ENCODE assay signal across 8 mouse cellular contexts in the genomic region with DNA sequence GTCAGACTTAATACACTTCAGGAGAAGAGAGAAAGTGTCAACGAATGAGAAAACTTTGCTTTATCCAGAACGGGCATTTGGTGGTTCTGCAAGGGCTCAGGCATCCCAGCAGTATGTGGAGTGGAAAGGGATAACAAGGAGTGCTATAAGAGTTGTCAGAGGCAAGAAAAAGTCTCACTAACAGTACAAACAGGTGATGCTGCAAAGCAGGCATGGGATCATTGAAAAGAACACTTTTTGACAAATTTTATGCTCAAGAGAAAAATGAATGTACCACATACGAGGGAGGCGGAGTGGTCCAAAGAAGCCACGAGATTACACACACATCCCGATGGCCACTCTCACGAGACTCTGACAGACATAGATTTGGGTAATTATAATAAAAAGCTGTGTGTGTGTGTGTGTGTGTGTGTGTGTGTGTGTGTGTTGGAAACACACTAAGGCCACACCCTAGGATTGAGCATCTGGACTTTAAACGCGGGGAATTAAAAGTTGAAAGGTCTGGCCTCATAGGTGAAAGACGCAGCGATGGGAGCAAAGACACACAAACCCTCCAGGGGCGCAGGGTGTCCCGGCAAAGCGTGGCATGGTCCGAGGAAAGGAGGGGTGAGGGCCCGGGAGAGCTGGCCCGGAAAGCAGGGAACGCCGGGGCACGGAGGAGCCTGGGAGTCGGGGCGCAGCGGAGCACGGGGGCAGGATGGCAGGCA.
DNase-seq lines count a peak whose midpoint lies in the region; ATAC-seq and TF ChIP-seq lines count a peak whose summit lies in the region.

No protein-coding gene starts in this region.

- no peaks in the 10 kb centered on the region for H3K79me2 ChIP-seq in heart, adult 2 months (replicated peaks; ENCODE audit: control insufficient read depth, insufficient read depth, low read length)
- peaks cover 93% of the 10 kb centered on the region for H3K79me2 ChIP-seq in macrophage (ENCODE audit: inconsistent target)

- no peak for TF ChIP-seq POLR2A in heart, adult 2 months (IDR thresholded peaks at IDR 0.05; ENCODE audit: insufficient read depth, low read depth, low read length)

- WGBS in heart, adult 2 months, result 3% methylated on average over 24 of the region's 24 CpGs
- WGBS in embryonic facial prominence, embryonic 10.5 days, result 2% methylated on average over 24 of the region's 24 CpGs
- WGBS in hindbrain, embryonic 16.5 days, result under 1% methylated on average over 24 of the region's 24 CpGs
- 2% methylated on average over 24 of the region's 24 CpGs for WGBS in macrophage (ENCODE audit: missing documents)

- ATAC-seq in hindbrain, embryonic 16.5 days, result 0 out of 2 replicates have a peak, but pooled peaks have one; percentile 0

- H3K4me1 ChIP-seq in heart, adult 2 months (ENCODE audit: control insufficient read depth, insufficient read depth, low read length), result peaks cover 4% of the 10 kb centered on the region
- peaks cover 0 to 5% of the 10 kb centered on the region in 2 experiments; a peak in 3 of 4 replicates for H3K4me1 ChIP-seq in ES-E14 (ENCODE audit: control insufficient read depth in 2 of 2, insufficient read depth in 2 of 2, low read length in 2 of 2, poor library complexity in 1 of 2)
- peaks cover 42% of the 10 kb centered on the region for H3K4me1 ChIP-seq in embryonic facial prominence, embryonic 10.5 days
- H3K4me1 ChIP-seq in hindbrain, embryonic 16.5 days (ENCODE audit: control insufficient read depth, insufficient read depth, low read depth, low read length), result peaks cover 12% of the 10 kb centered on the region

- H3K36me3 ChIP-seq in heart, adult 2 months (ENCODE audit: control insufficient read depth, insufficient read depth, low read length), result peaks cover 4% of the 10 kb centered on the region
- H3K36me3 ChIP-seq in ES-E14 (ENCODE audit: control insufficient read depth, insufficient read depth, low read length, poor library complexity, severe bottlenecking) (no peaks in the 10 kb centered on the region), macrophage (ENCODE audit: inconsistent target) (no peaks in the 10 kb centered on the region)
- no peaks in the 10 kb centered on the region for H3K36me3 ChIP-seq in embryonic facial prominence, embryonic 10.5 days (replicated peaks)
- H3K36me3 ChIP-seq in hindbrain, embryonic 16.5 days (ENCODE audit: control insufficient read depth, insufficient read depth, low read length), result no peaks in the 10 kb centered on the region

- peak overlapping the region; percentile 85 for H3K4me2 ChIP-seq in hindbrain, embryonic 16.5 days (ENCODE audit: low read length)

- H3K4me3 ChIP-seq in heart, adult 2 months, result peak overlapping the region; percentile 80
- peak overlapping the region; percentile 70 to 84 for H3K4me3 ChIP-seq in ES-E14 (ENCODE audit: insufficient read depth in 1 of 2, low read depth in 1 of 2, low read length in 2 of 2, poor library complexity in 1 of 2, severe bottlenecking in 1 of 2)
- peak overlapping the region; percentile 88 for H3K4me3 ChIP-seq in embryonic facial prominence, embryonic 10.5 days
- H3K4me3 ChIP-seq in hindbrain, embryonic 16.5 days (ENCODE audit: low read length), result peak overlapping the region; percentile 81
- H3K4me3 ChIP-seq in macrophage (ENCODE audit: inconsistent target), result peak overlapping the region; percentile 60

- in situ Hi-C loops in ES-E14 (cut with MboI; ENCODE audit: low sequenced_read_pairs in 2 of 2, unreplicated experiment in 2 of 2), result no loop called here

- DNase-seq in heart, adult 2 months, result no peak
- DNase-seq in heart, postnatal 25 days (ENCODE audit: low spot score), result no peak
- peak; percentile 29 for DNase-seq in ES-E14 (ENCODE audit: low read depth, low spot score)
- no peak for DNase-seq in embryonic facial prominence, embryonic 10.5 days (ENCODE audit: low spot score)
- DNase-seq in testis, postnatal 14 days (ENCODE audit: low spot score), result peak; percentile 68
- no peak for DNase-seq in left cerebral cortex, postnatal 36 days (ENCODE audit: low spot score in 2 of 2)

- H3K27ac ChIP-seq in heart, adult 2 months, result peak overlapping the region; percentile 84
- H3K27ac ChIP-seq in ES-E14 (ENCODE audit: insufficient read depth, low read depth, low read length, poor library complexity, severe bottlenecking), result peak overlapping the region; percentile 79
- H3K27ac ChIP-seq in embryonic facial prominence, embryonic 10.5 days (replicated peaks), result peak overlapping the region; percentile 96
- peak overlapping the region; percentile 96 for H3K27ac ChIP-seq in hindbrain, embryonic 16.5 days (ENCODE audit: low read depth, low read length)
- peak overlapping the region; percentile 31 for H3K27ac ChIP-seq in macrophage

- intact Hi-C loops in heart, adult 2 months (cut with DNase I), result loop anchor here (5.0 kb wide), 1 partner anchor 60 kb away; no protein-coding TSS in a partner anchor
- intact Hi-C loops in heart, postnatal 25 days (cut with DNase I), result loop anchor here (10.0 kb wide), 1 partner anchor 308 kb away; no protein-coding TSS in a partner anchor
- intact Hi-C loops in left cerebral cortex, postnatal 36 days (cut with DNase I), result no loop called here

- H3K9me3 ChIP-seq in ES-E14 (ENCODE audit: control insufficient read depth, insufficient read depth, low read depth, low read length), result no peaks in the 10 kb centered on the region
- H3K9me3 ChIP-seq in embryonic facial prominence, embryonic 10.5 days, result no peaks in the 10 kb centered on the region
- no peaks in the 10 kb centered on the region for H3K9me3 ChIP-seq in hindbrain, embryonic 16.5 days (ENCODE audit: control insufficient read depth, low read length)

- no peak for TF ChIP-seq CTCF in heart, adult 2 months (IDR thresholded peaks at IDR 0.05)

- no peak for TF ChIP-seq EP300 in heart, adult 2 months (IDR thresholded peaks at IDR 0.05; ENCODE audit: insufficient read depth, low read depth, low read length)

- peak overlapping the region; percentile 74 for H3K9ac ChIP-seq in heart, adult 2 months (ENCODE audit: low read depth, low read length)
- peak overlapping the region; percentile 86 for H3K9ac ChIP-seq in ES-E14 (ENCODE audit: insufficient read depth, low read depth, low read length, poor library complexity, severe bottlenecking)
- peak overlapping the region; percentile 90 for H3K9ac ChIP-seq in hindbrain, embryonic 16.5 days (ENCODE audit: low read depth, low read length)

- no peaks in the 10 kb centered on the region for H3K27me3 ChIP-seq in heart, adult 2 months (ENCODE audit: control insufficient read depth, insufficient read depth, low read length)
- H3K27me3 ChIP-seq in embryonic facial prominence, embryonic 10.5 days (replicated peaks; ENCODE audit: low read depth, poor library complexity, severe bottlenecking), result no peaks in the 10 kb centered on the region
- H3K27me3 ChIP-seq in hindbrain, embryonic 16.5 days (replicated peaks; ENCODE audit: control insufficient read depth, insufficient read depth, low read length), result no peaks in the 10 kb centered on the region

TF ChIP-seq in ES-E14, 5 proteins besides CTCF, POLR2A, EP300 and RAD21:
- TF ChIP-seq MAFK (IDR thresholded peaks at IDR 0.05; ENCODE audit: insufficient read depth, low read depth, low read length) (no peak), HCFC1 (IDR thresholded peaks at IDR 0.05; ENCODE audit: borderline replicate concordance, insufficient read depth, low read length) (no peak), CHD2 (IDR thresholded peaks at IDR 0.05; ENCODE audit: low read depth, low read length) (peak; percentile 92), ZNF384 (IDR thresholded peaks at IDR 0.05; ENCODE audit: low read depth, low read length) (no peak)
TF ChIP-seq in ES-E14: peak in this region for 1.

Comparison
In these comparisons a context has a peak if more than half of its experiments do, and no peak if none do; other contexts are left out.
1. DNase-seq: peak in ES-E14 (single experiment) and testis, postnatal 14 days (single experiment); none in heart, adult 2 months (0 of 2), heart, postnatal 25 days (single experiment), embryonic facial prominence, embryonic 10.5 days (single experiment) and left cerebral cortex, postnatal 36 days (0 of 2).
2. H3K27ac ChIP-seq: peak in every context shown above with its lines; median percentile 96 in embryonic facial prominence, embryonic 10.5 days; 96 in hindbrain, embryonic 16.5 days; 84 in heart, adult 2 months; 79 in ES-E14; 31 in macrophage.
3. Peak in every context shown above with its lines, with median percentiles within 50 percentile points of each other: H3K4me3 ChIP-seq and H3K9ac ChIP-seq.